Mouse (Mus musculus) testis, adult 2 months (tissue): Measurements from ENCODE around the gene Msmo1. TPM values are rescaled to one million over a fixed set of nuclear protein-coding genes. Genes with fewer than 3 reads are reported as not detected.

Experiments
- H3K27ac ChIP-seq: fragments of 200-500 bp; 2 replicates; pipeline ENCODE4 v1.5.1; 2012; ENCODE audit warnings: low read depth, low read length; ENCODE audit not compliant: control insufficient read depth, insufficient read depth
- H3K27me3 ChIP-seq: fragments of 200-500 bp; 2 replicates; pipeline ENCODE4 v1.6.1; 2012; ENCODE audit warnings: mild to moderate bottlenecking, low read length, moderate library complexity; ENCODE audit not compliant: control insufficient read depth, insufficient read depth
- H3K36me3 ChIP-seq: fragments of 200-500 bp; 2 replicates; pipeline ENCODE4 v1.6.1; 2012; ENCODE audit warnings: mild to moderate bottlenecking, low read length; ENCODE audit not compliant: control insufficient read depth, insufficient read depth
- H3K4me1 ChIP-seq: fragments of 200-500 bp; 2 replicates; pipeline ENCODE4 v1.6.1; 2012; ENCODE audit warnings: low read length; ENCODE audit not compliant: control insufficient read depth, insufficient read depth
- H3K4me3 ChIP-seq: fragments of 200-500 bp; 2 replicates; pipeline ENCODE4 v1.5.1; 2012; ENCODE audit warnings: low read depth, mild to moderate bottlenecking, low read length, moderate library complexity, mixed read lengths; ENCODE audit not compliant: control insufficient read depth
- CTCF ChIP-seq: fragments of 200-500 bp; IDR thresholded peaks from 2 replicates; pipeline ENCODE4 v1.5.1; 2012; ENCODE audit warnings: low read depth, mild to moderate bottlenecking, inconsistent platforms, low read length, moderate library complexity; ENCODE audit not compliant: control insufficient read depth, insufficient read depth, insufficient replicate concordance
- POLR2A ChIP-seq: fragments of 200-500 bp; IDR thresholded peaks from 2 replicates; pipeline ENCODE4 v1.6.1; 2012; ENCODE audit warnings: low read depth, mild to moderate bottlenecking, inconsistent platforms, low read length, moderate library complexity; ENCODE audit not compliant: control insufficient read depth
- polyA plus RNA-seq: library from polyadenylated mRNA; depleted of rRNA; stranded (reverse); fragments of >200 nt; gene quantifications from 2 replicates; pipeline ENCODE4 v1.2.3, GENCODE M21; 2012

The Msmo1 gene
- polyA plus RNA-seq, 1 experiment: 9.9 TPM

- H3K36me3 ChIP-seq: no peaks in the 10 kb centered on the region
- no peak overlapping the region for H3K27ac ChIP-seq
- H3K4me1 ChIP-seq: no peaks in the 10 kb centered on the region; the same call in none of the 2 replicates
- H3K27me3 ChIP-seq: no peaks in the 10 kb centered on the region
- TF ChIP-seq POLR2A (no peak), CTCF (no peak)
- no peak overlapping the region for H3K4me3 ChIP-seq
Measured at GRCm38 (mm10) chr8:64736767-64737323, 3.3 kb upstream of the Msmo1 start.

- H3K27me3 ChIP-seq: no peaks in the 10 kb centered on the region
- no peak overlapping the region for H3K27ac ChIP-seq
- no peak overlapping the region for H3K4me3 ChIP-seq
- no peaks in the 10 kb centered on the region for H3K36me3 ChIP-seq
- no peaks in the 10 kb centered on the region; the same call in none of the 2 replicates for H3K4me1 ChIP-seq
- no peak for TF ChIP-seq CTCF
- no peak for TF ChIP-seq POLR2A
Measured at GRCm38 (mm10) chr8:64735161-64735560, 1.6 kb upstream of the Msmo1 start.

GRCm38 (mm10) chr8:64732596-64732995, 996 bp downstream of the Msmo1 start:
- no peaks in the 10 kb centered on the region for H3K36me3 ChIP-seq
- no peaks in the 10 kb centered on the region; the same call in none of the 2 replicates for H3K4me1 ChIP-seq
- H3K27ac ChIP-seq: peak overlapping the region; percentile 43; the same call in 1 of the 2 replicates
- H3K4me3 ChIP-seq: peak overlapping the region; percentile 55
- TF ChIP-seq POLR2A (no peak), CTCF (no peak)
- no peaks in the 10 kb centered on the region for H3K27me3 ChIP-seq

- Histone ChIP-seq H3K4me1 (no peaks in the 10 kb centered on the region; the same call in 1 of the 2 replicates), H3K36me3 (no peaks in the 10 kb centered on the region; the same call in 1 of the 2 replicates), H3K27me3 (no peaks in the 10 kb centered on the region), H3K4me3 (no peak overlapping the region), H3K27ac (no peak overlapping the region; the same call in 1 of the 2 replicates)
- TF ChIP-seq CTCF (no peak), POLR2A (no peak)
Measured at GRCm38 (mm10) chr8:64728156-64728555, 5.4 kb downstream of the Msmo1 start.

GRCm38 (mm10) chr8:64726190-64726695, 7.3 kb downstream of the Msmo1 start:
- no peak overlapping the region for H3K4me3 ChIP-seq
- H3K36me3 ChIP-seq: no peaks in the 10 kb centered on the region; the same call in 1 of the 2 replicates
- TF ChIP-seq POLR2A (no peak), CTCF (no peak)

GRCm38 (mm10) chr8:64723206-64723605, 10.4 kb downstream of the Msmo1 start:
- H3K27ac ChIP-seq: no peak overlapping the region
- H3K27me3 ChIP-seq: no peaks in the 10 kb centered on the region
- H3K36me3 ChIP-seq: no peaks in the 10 kb centered on the region; the same call in 1 of the 2 replicates
- no peak for TF ChIP-seq POLR2A
- no peak for TF ChIP-seq CTCF
- no peaks in the 10 kb centered on the region for H3K4me1 ChIP-seq
- H3K4me3 ChIP-seq: no peak overlapping the region

More at GRCm38 (mm10) chr8:64726190-64726695, 7.3 kb downstream of the Msmo1 start:
- Histone ChIP-seq H3K27ac (no peak overlapping the region), H3K4me1 (no peaks in the 10 kb centered on the region), H3K27me3 (no peaks in the 10 kb centered on the region)

- Histone ChIP-seq H3K36me3 (no peaks in the 10 kb centered on the region), H3K27me3 (no peaks in the 10 kb centered on the region), H3K4me3 (no peak overlapping the region), H3K4me1 (no peaks in the 10 kb centered on the region), H3K27ac (no peak overlapping the region)
- TF ChIP-seq POLR2A: no peak
Measured at GRCm38 (mm10) chr8:64717868-64718267, 15.7 kb downstream of the Msmo1 start.
